Mouse (Mus musculus) embryonic facial prominence, embryonic 12.5 days (tissue): ENCODE measurements around the gene Gm10283. TPM values are rescaled to one million over a fixed set of nuclear protein-coding genes. Genes with fewer than 3 reads are reported as not detected.
A peak's percentile ranks its signal among the peaks of the same experiment; 100 is the strongest.
"Not testable (repeated sequence)": the region's sequence is repeated elsewhere in the genome, so short reads cannot be mapped to it uniquely, and the experiment has no call there.

ENCODE experiments used
- ATAC-seq: fragments of 200-750 bp; cut with Nextera tagmentation; 2 replicates; pipeline ENCODE4 v1.8.0; 2017; ENCODE audit not compliant: insufficient number of reproducible peaks, insufficient read depth, low FRiP score, low TSS enrichment
- H3K27ac ChIP-seq: fragments of 300-500 bp; sonication (generic); 2 replicates; pipeline ENCODE4 v1.5.1; 2016; ENCODE audit warnings: mild to moderate bottlenecking
- H3K27me3 ChIP-seq: fragments of 300-500 bp; sonication (generic); 2 replicates; pipeline ENCODE4 v1.6.1; 2016; ENCODE audit warnings: mild to moderate bottlenecking, moderate library complexity
- H3K36me3 ChIP-seq: fragments of 300-500 bp; sonication (generic); 2 replicates; pipeline ENCODE4 v1.6.1; 2016; ENCODE audit warnings: mild to moderate bottlenecking
- H3K4me1 ChIP-seq: fragments of 300-500 bp; sonication (generic); 2 replicates; pipeline ENCODE4 v1.6.1; 2016
- H3K4me2 ChIP-seq: fragments of 300-500 bp; sonication (generic); replicated peaks from 2 replicates; pipeline ENCODE4 v1.6.1; 2016; ENCODE audit warnings: mild to moderate bottlenecking, moderate library complexity
- H3K4me3 ChIP-seq: fragments of 300-500 bp; sonication (generic); 2 replicates; pipeline ENCODE4 v1.5.1; 2016; ENCODE audit warnings: mild to moderate bottlenecking
- H3K9ac ChIP-seq: fragments of 300-500 bp; sonication (generic); 2 replicates; pipeline ENCODE4 v1.6.1; 2016; ENCODE audit warnings: mild to moderate bottlenecking, moderate library complexity
- H3K9me3 ChIP-seq: fragments of 300-500 bp; sonication (generic); 2 replicates; pipeline ENCODE4 v1.6.1; 2016; ENCODE audit warnings: mild to moderate bottlenecking, moderate library complexity
- WGBS: fragments of 180-500 bp; shearing (Covaris S2); methylation state at CpG from one replicate; pipeline ENCODE4 v1.1.7; 2016; 5-methylcytosine and 5-hydroxymethylcytosine counted together
- polyA plus RNA-seq: library from polyadenylated mRNA; unstranded; fragments of >200 nt; fragmentation: Nextera tagmentation; extraction: Ambion mirVana; gene quantifications from 2 replicates; pipeline ENCODE4 v1.2.1, GENCODE M21; 2016

Gm10283 gene
- not detected in 2 replicates for polyA plus RNA-seq

- H3K27ac ChIP-seq, result no peak within 1 kb of the TSS
- WGBS, result 60% methylated on average over 2 of the region's 2 CpGs
- no peaks in the 10 kb centered on the region for H3K4me1 ChIP-seq
- H3K9me3 ChIP-seq, result no peaks in the 10 kb centered on the region
- no peak within 1 kb of the TSS for H3K4me2 ChIP-seq
- no peak within 1 kb of the TSS for H3K4me3 ChIP-seq
- no peak for ATAC-seq
- H3K27me3 ChIP-seq, result no peaks in the 10 kb centered on the region
- no peaks in the 10 kb centered on the region for H3K36me3 ChIP-seq
- H3K9ac ChIP-seq, result no peak within 1 kb of the TSS
Observed at GRCm38 (mm10) chr8:60503098-60503497, at the start of gene Gm10283. Gene Gm10283 (minus strand): TSS chr8:60503198.

- H3K27ac ChIP-seq, result no peak overlapping the region
- H3K4me2 ChIP-seq, result no peak overlapping the region
- WGBS, result 51% methylated on average over 2 of the region's 2 CpGs
- no peak overlapping the region for H3K4me3 ChIP-seq
- no peak for ATAC-seq
- H3K9me3 ChIP-seq, result peaks cover 7% of the 10 kb centered on the region; the same call in 1 of the 2 replicates
- no peaks in the 10 kb centered on the region for H3K27me3 ChIP-seq
- H3K9ac ChIP-seq, result no peak overlapping the region
- H3K36me3 ChIP-seq, result no peaks in the 10 kb centered on the region
- no peaks in the 10 kb centered on the region for H3K4me1 ChIP-seq
Observed at GRCm38 (mm10) chr8:60534945-60535344, 31.9 kb upstream of the Gm10283 start.

- no peak overlapping the region for H3K4me3 ChIP-seq
- no peak overlapping the region for H3K27ac ChIP-seq
- H3K36me3 ChIP-seq, result no peaks in the 10 kb centered on the region
- ATAC-seq, result no peak
- H3K27me3 ChIP-seq, result no peaks in the 10 kb centered on the region
- no peak overlapping the region for H3K4me2 ChIP-seq
- no peaks in the 10 kb centered on the region for H3K4me1 ChIP-seq
- no peak overlapping the region for H3K9ac ChIP-seq
- H3K9me3 ChIP-seq, result no peaks in the 10 kb centered on the region
Observed at GRCm38 (mm10) chr8:60518286-60518685, 15.3 kb upstream of the Gm10283 start.

- 2% methylated on average over 25 of the region's 25 CpGs for WGBS
- no peaks in the 10 kb centered on the region for H3K4me1 ChIP-seq
- H3K27me3 ChIP-seq, result no peaks in the 10 kb centered on the region
- ATAC-seq, result peak; percentile 94; the same call in 1 of the 2 replicates
- peak within 1 kb of the TSS; percentile 96 for H3K4me2 ChIP-seq
- H3K9ac ChIP-seq, result peak within 1 kb of the TSS; percentile 69
- no peak within 1 kb of the TSS for H3K27ac ChIP-seq
- H3K4me3 ChIP-seq, result peak within 1 kb of the TSS; percentile 55
- no peaks in the 10 kb centered on the region for H3K36me3 ChIP-seq
- H3K9me3 ChIP-seq, result no peaks in the 10 kb centered on the region
Observed at GRCm38 (mm10) chr8:60505653-60506521, 2.9 kb upstream of the Gm10283 start, which contains the start of gene Aadat. Gene Aadat (plus strand): TSS chr8:60505932.

GRCm38 (mm10) chr8:60495046-60495445 is 8.0 kb downstream of the Gm10283 start:
- H3K27ac ChIP-seq, H3K36me3 ChIP-seq, H3K4me3 ChIP-seq, H3K9me3 ChIP-seq, H3K9ac ChIP-seq, H3K4me1 ChIP-seq, H3K4me2 ChIP-seq, ATAC-seq, H3K27me3 ChIP-seq: not testable (repeated sequence)
- 76% methylated on average over 2 of the region's 2 CpGs for WGBS

- H3K4me1 ChIP-seq, result no peaks in the 10 kb centered on the region
- 92% methylated on average over 11 of the region's 11 CpGs for WGBS
- H3K36me3 ChIP-seq, result no peaks in the 10 kb centered on the region
- no peak for ATAC-seq
- H3K27ac ChIP-seq, result no peak overlapping the region
- no peaks in the 10 kb centered on the region for H3K9me3 ChIP-seq
- no peak overlapping the region for H3K4me2 ChIP-seq
- H3K27me3 ChIP-seq, result no peaks in the 10 kb centered on the region
- H3K4me3 ChIP-seq, result no peak overlapping the region
- no peak overlapping the region for H3K9ac ChIP-seq
Observed at GRCm38 (mm10) chr8:60494606-60495005, 8.4 kb downstream of the Gm10283 start.

GRCm38 (mm10) chr8:60492471-60492870 is 10.5 kb downstream of the Gm10283 start:
- H3K9me3 ChIP-seq, result no peaks in the 10 kb centered on the region
- no peak overlapping the region for H3K27ac ChIP-seq
- no peak overlapping the region for H3K4me3 ChIP-seq
- WGBS, result 76% methylated on average over 3 of the region's 3 CpGs
- no peak for ATAC-seq
- H3K36me3 ChIP-seq, result no peaks in the 10 kb centered on the region
- no peaks in the 10 kb centered on the region for H3K4me1 ChIP-seq
- H3K9ac ChIP-seq, result no peak overlapping the region
- H3K4me2 ChIP-seq, result no peak overlapping the region
- no peaks in the 10 kb centered on the region for H3K27me3 ChIP-seq

- no peaks in the 10 kb centered on the region for H3K36me3 ChIP-seq
- no peak overlapping the region for H3K9ac ChIP-seq
- no peak overlapping the region for H3K4me2 ChIP-seq
- H3K9me3 ChIP-seq, result no peaks in the 10 kb centered on the region
- ATAC-seq, result no peak
- H3K4me3 ChIP-seq, result no peak overlapping the region
- H3K27me3 ChIP-seq, result no peaks in the 10 kb centered on the region
- no peak overlapping the region for H3K27ac ChIP-seq
- H3K4me1 ChIP-seq, result no peaks in the 10 kb centered on the region
- WGBS, result 88% methylated on average over 2 of the region's 2 CpGs
Observed at GRCm38 (mm10) chr8:60491871-60492270, 11.1 kb downstream of the Gm10283 start.

GRCm38 (mm10) chr8:60490147-60490546 is 12.9 kb downstream of the Gm10283 start:
- no peak for ATAC-seq
- no peak overlapping the region for H3K4me2 ChIP-seq
- no peaks in the 10 kb centered on the region for H3K36me3 ChIP-seq
- H3K27me3 ChIP-seq, result no peaks in the 10 kb centered on the region
- H3K9ac ChIP-seq, result no peak overlapping the region
- no peak overlapping the region for H3K4me3 ChIP-seq
- H3K9me3 ChIP-seq, result no peaks in the 10 kb centered on the region
- no peak overlapping the region for H3K27ac ChIP-seq
- WGBS, result 84% methylated on average over 2 of the region's 2 CpGs
- H3K4me1 ChIP-seq, result no peaks in the 10 kb centered on the region

- Histone ChIP-seq H3K4me2 (no peak overlapping the region), H3K9me3 (no peaks in the 10 kb centered on the region), H3K4me1 (no peaks in the 10 kb centered on the region), H3K27me3 (no peaks in the 10 kb centered on the region), H3K27ac (no peak overlapping the region), H3K4me3 (no peak overlapping the region), H3K9ac (no peak overlapping the region), H3K36me3 (no peaks in the 10 kb centered on the region)
- WGBS, result 36% methylated on average over 15 of the region's 15 CpGs
- no peak for ATAC-seq
Observed at GRCm38 (mm10) chr8:60466686-60467335, 36.2 kb downstream of the Gm10283 start.

- H3K4me2 ChIP-seq, result no peak overlapping the region
- no peaks in the 10 kb centered on the region for H3K27me3 ChIP-seq
- WGBS, result 81% methylated on average over 2 of the region's 2 CpGs
- H3K36me3 ChIP-seq, result no peaks in the 10 kb centered on the region
- no peak overlapping the region for H3K27ac ChIP-seq
- no peak overlapping the region for H3K4me3 ChIP-seq
- no peak for ATAC-seq
- H3K9me3 ChIP-seq, result no peaks in the 10 kb centered on the region
- no peaks in the 10 kb centered on the region for H3K4me1 ChIP-seq
- no peak overlapping the region for H3K9ac ChIP-seq
Observed at GRCm38 (mm10) chr8:60449296-60449695, 53.7 kb downstream of the Gm10283 start.

- Histone ChIP-seq H3K4me3 (no peak overlapping the region), H3K36me3 (no peaks in the 10 kb centered on the region), H3K9ac (no peak overlapping the region), H3K27ac (no peak overlapping the region), H3K9me3 (no peaks in the 10 kb centered on the region), H3K4me2 (no peak overlapping the region), H3K27me3 (no peaks in the 10 kb centered on the region), H3K4me1 (no peaks in the 10 kb centered on the region)
- 78% methylated on average over 6 of the region's 6 CpGs for WGBS
- no peak for ATAC-seq
Observed at GRCm38 (mm10) chr8:60444989-60445388, 58.0 kb downstream of the Gm10283 start.
